Mouse (Mus musculus) kidney, embryonic 15.5 days (tissue): ENCODE measurements around the gene Eif2ak1. TPM values are rescaled to one million over a fixed set of nuclear protein-coding genes. Genes with fewer than 3 reads are reported as not detected.
A peak's percentile ranks its signal among the peaks of the same experiment; 100 is the strongest.

ENCODE experiments used
- ATAC-seq: fragments of 200-750 bp; cut with Nextera tagmentation; replicated peaks from 2 replicates; pipeline ENCODE4 v1.8.0; 2017; ENCODE audit warnings: moderate TSS enrichment; ENCODE audit not compliant: low FRiP score
- H3K27ac ChIP-seq: fragments of 300-500 bp; sonication (generic); 2 replicates; pipeline ENCODE4 v1.5.1; 2015; ENCODE audit warnings: mild to moderate bottlenecking, inconsistent platforms
- H3K27me3 ChIP-seq: fragments of 300-500 bp; sonication (generic); 2 replicates; pipeline ENCODE4 v1.6.1; 2015; ENCODE audit warnings: inconsistent platforms
- H3K36me3 ChIP-seq: fragments of 300-500 bp; sonication (generic); 2 replicates; pipeline ENCODE4 v1.6.1; 2015; ENCODE audit warnings: inconsistent platforms
- H3K4me1 ChIP-seq: fragments of 300-500 bp; sonication (generic); 2 replicates; pipeline ENCODE4 v1.6.1; 2015; ENCODE audit warnings: inconsistent platforms
- H3K4me2 ChIP-seq: fragments of 300-500 bp; sonication (generic); 2 replicates; pipeline ENCODE4 v1.6.1; 2015; ENCODE audit warnings: moderate library complexity, mild to moderate bottlenecking, inconsistent platforms
- H3K4me3 ChIP-seq: fragments of 300-500 bp; sonication (generic); replicated peaks from 2 replicates; pipeline ENCODE4 v1.5.1; 2015; ENCODE audit warnings: mild to moderate bottlenecking, inconsistent platforms
- H3K9ac ChIP-seq: fragments of 300-500 bp; sonication (generic); 2 replicates; pipeline ENCODE4 v1.6.1; 2015; ENCODE audit warnings: mild to moderate bottlenecking, inconsistent platforms
- H3K9me3 ChIP-seq: fragments of 300-500 bp; sonication (generic); replicated peaks from 2 replicates; pipeline ENCODE4 v1.6.1; 2016; ENCODE audit warnings: inconsistent platforms
- WGBS: fragments of 180-500 bp; shearing (Covaris S2); methylation state at CpG from one replicate; pipeline ENCODE4 v1.1.7; 2015; ENCODE audit warnings: mixed read lengths; 5-methylcytosine and 5-hydroxymethylcytosine counted together
- polyA plus RNA-seq: library from polyadenylated mRNA; unstranded; fragments of >200 nt; fragmentation: Nextera tagmentation; extraction: Ambion mirVana; gene quantifications from 2 replicates; pipeline ENCODE4 v1.2.1, GENCODE M21; 2015

Gene Eif2ak1
- polyA plus RNA-seq, 1 experiment from 2014 or later: 43.3 TPM

GRCm38 (mm10) chr5:143819906-143820660 is 2.5 kb downstream of the Eif2ak1 start:
- Histone ChIP-seq H3K36me3 (no peaks in the 10 kb centered on the region), H3K4me1 (peaks cover 13% of the 10 kb centered on the region), H3K4me3 (no peak overlapping the region), H3K9me3 (no peaks in the 10 kb centered on the region), H3K4me2 (no peak overlapping the region), H3K27me3 (no peaks in the 10 kb centered on the region), H3K27ac (no peak overlapping the region), H3K9ac (no peak overlapping the region)
- 86% methylated on average over 24 of the region's 24 CpGs for WGBS
- ATAC-seq: no peak

GRCm38 (mm10) chr5:143820820-143821219 is 3.2 kb downstream of the Eif2ak1 start:
- H3K4me2 ChIP-seq: no peak overlapping the region
- H3K4me3 ChIP-seq: no peak overlapping the region
- H3K36me3 ChIP-seq: no peaks in the 10 kb centered on the region
- H3K9me3 ChIP-seq: no peaks in the 10 kb centered on the region
- peaks cover 13% of the 10 kb centered on the region for H3K4me1 ChIP-seq
- no peak overlapping the region for H3K9ac ChIP-seq
- ATAC-seq: no peak
- no peaks in the 10 kb centered on the region for H3K27me3 ChIP-seq
- WGBS: 92% methylated on average over 5 of the region's 5 CpGs
- H3K27ac ChIP-seq: no peak overlapping the region

GRCm38 (mm10) chr5:143871547-143872169 is 54.1 kb downstream of the Eif2ak1 start:
- Histone ChIP-seq H3K4me3 (no peak overlapping the region), H3K27ac (no peak overlapping the region), H3K4me2 (no peak overlapping the region), H3K9me3 (no peaks in the 10 kb centered on the region), H3K9ac (no peak overlapping the region), H3K36me3 (peaks cover 43% of the 10 kb centered on the region), H3K27me3 (no peaks in the 10 kb centered on the region), H3K4me1 (no peaks in the 10 kb centered on the region)
- ATAC-seq: no peak
- 87% methylated on average over 11 of the region's 11 CpGs for WGBS

GRCm38 (mm10) chr5:143874571-143874970 is 57.0 kb downstream of the Eif2ak1 start:
- Histone ChIP-seq H3K36me3 (peaks cover 70% of the 10 kb centered on the region), H3K9me3 (no peaks in the 10 kb centered on the region), H3K9ac (no peak overlapping the region), H3K27me3 (no peaks in the 10 kb centered on the region), H3K4me2 (no peak overlapping the region), H3K27ac (no peak overlapping the region), H3K4me1 (no peaks in the 10 kb centered on the region), H3K4me3 (no peak overlapping the region)
- WGBS: 64% methylated on average over 4 of the region's 4 CpGs
- ATAC-seq: peak; percentile 58; the same call in 1 of the 2 replicates

GRCm38 (mm10) chr5:143885274-143885673 is 67.7 kb downstream of the Eif2ak1 start:
- peaks cover 100% of the 10 kb centered on the region for H3K36me3 ChIP-seq
- H3K4me2 ChIP-seq: no peak overlapping the region
- no peak for ATAC-seq
- WGBS: 97% methylated on average over 3 of the region's 3 CpGs
- H3K4me3 ChIP-seq: no peak overlapping the region
- H3K9me3 ChIP-seq: 0 out of 2 replicates have a peak, but pooled peaks cover 4% of the 10 kb centered on the region
- H3K9ac ChIP-seq: no peak overlapping the region
- no peaks in the 10 kb centered on the region for H3K27me3 ChIP-seq
- H3K27ac ChIP-seq: no peak overlapping the region
- no peaks in the 10 kb centered on the region for H3K4me1 ChIP-seq

- ATAC-seq: no peak
- Histone ChIP-seq H3K4me3 (no peak overlapping the region), H3K9ac (no peak overlapping the region), H3K27ac (no peak overlapping the region), H3K4me1 (0 out of 2 replicates have a peak, but pooled peaks cover 2% of the 10 kb centered on the region), H3K27me3 (no peaks in the 10 kb centered on the region), H3K4me2 (no peak overlapping the region), H3K9me3 (0 out of 2 replicates have a peak, but pooled peaks cover 1% of the 10 kb centered on the region), H3K36me3 (peaks cover 91% of the 10 kb centered on the region)
- WGBS: 81% methylated on average over 6 of the region's 6 CpGs
Observed at GRCm38 (mm10) chr5:143890741-143891140, 73.2 kb downstream of the Eif2ak1 start.

- H3K4me2 ChIP-seq: no peak overlapping the region
- no peak for ATAC-seq
- H3K27ac ChIP-seq: no peak overlapping the region
- H3K9me3 ChIP-seq: no peaks in the 10 kb centered on the region
- 0 out of 2 replicates have a peak, but pooled peaks cover 2% of the 10 kb centered on the region for H3K4me1 ChIP-seq
- no peak overlapping the region for H3K9ac ChIP-seq
- no peak overlapping the region for H3K4me3 ChIP-seq
- no peaks in the 10 kb centered on the region for H3K27me3 ChIP-seq
- WGBS: 71% methylated on average over 9 of the region's 9 CpGs
- H3K36me3 ChIP-seq: peaks cover 86% of the 10 kb centered on the region
Observed at GRCm38 (mm10) chr5:143892255-143892886, 74.8 kb downstream of the Eif2ak1 start.

GRCm38 (mm10) chr5:143893396-143893795 is 75.8 kb downstream of the Eif2ak1 start:
- Histone ChIP-seq H3K36me3 (peaks cover 86% of the 10 kb centered on the region), H3K27me3 (no peaks in the 10 kb centered on the region), H3K27ac (peak overlapping the region; percentile 27; the same call in 1 of the 2 replicates), H3K4me3 (no peak overlapping the region), H3K9me3 (no peaks in the 10 kb centered on the region), H3K4me1 (0 out of 2 replicates have a peak, but pooled peaks cover 2% of the 10 kb centered on the region), H3K4me2 (no peak overlapping the region), H3K9ac (no peak overlapping the region)
- WGBS: 68% methylated on average over 5 of the region's 5 CpGs
- ATAC-seq: no peak

GRCm38 (mm10) chr5:143897635-143898330 is 80.2 kb downstream of the Eif2ak1 start, which contains the start of gene Ankrd61:
TSS of gene Ankrd61 (minus strand) at chr5:143897685.
- H3K27me3 ChIP-seq: no peaks in the 10 kb centered on the region
- no peaks in the 10 kb centered on the region for H3K9me3 ChIP-seq
- no peak within 1 kb of the TSS for H3K4me3 ChIP-seq
- ATAC-seq: no peak
- 0 out of 2 replicates have a peak, but pooled peaks cover 2% of the 10 kb centered on the region for H3K4me1 ChIP-seq
- H3K9ac ChIP-seq: no peak within 1 kb of the TSS
- no peak within 1 kb of the TSS for H3K4me2 ChIP-seq
- WGBS: 88% methylated on average over 14 of the region's 14 CpGs
- peaks cover 87% of the 10 kb centered on the region for H3K36me3 ChIP-seq
- no peak within 1 kb of the TSS for H3K27ac ChIP-seq

- Histone ChIP-seq H3K4me3 (no peak overlapping the region), H3K9ac (no peak overlapping the region), H3K27ac (no peak overlapping the region), H3K4me1 (peaks cover 22% of the 10 kb centered on the region), H3K4me2 (no peak overlapping the region), H3K36me3 (peaks cover 90% of the 10 kb centered on the region), H3K27me3 (no peaks in the 10 kb centered on the region), H3K9me3 (no peaks in the 10 kb centered on the region)
- no peak for ATAC-seq
- WGBS: 71% methylated on average over 3 of the region's 3 CpGs
Observed at GRCm38 (mm10) chr5:143902111-143902510, 84.5 kb downstream of the Eif2ak1 start.

GRCm38 (mm10) chr5:143903813-143904212 is 86.2 kb downstream of the Eif2ak1 start:
- H3K9me3 ChIP-seq: no peaks in the 10 kb centered on the region
- H3K36me3 ChIP-seq: peaks cover 73% of the 10 kb centered on the region
- peaks cover 39% of the 10 kb centered on the region for H3K4me1 ChIP-seq
- H3K27me3 ChIP-seq: no peaks in the 10 kb centered on the region
- no peak for ATAC-seq
- H3K4me2 ChIP-seq: no peak overlapping the region
- 83% methylated on average over 4 of the region's 4 CpGs for WGBS
- no peak overlapping the region for H3K27ac ChIP-seq
- H3K9ac ChIP-seq: no peak overlapping the region
- no peak overlapping the region for H3K4me3 ChIP-seq
